Comparison of ENCODE assay signal across 19 mouse cellular contexts in genomic region chr1:80703279-80703678, GRCm38 (mm10). TPM values are rescaled to one million over a fixed set of nuclear protein-coding genes. Genes with fewer than 3 reads are reported as not detected.
DNase-seq lines count a peak whose midpoint lies in the region; ATAC-seq lines count a peak whose summit lies in the region.
"Had no signal": no experiment of that assay in that cellular context is flagged by ENCODE, and none has a peak within 500 bp of the region (broad histone marks: within the 10 kb centered on the region; RNA-seq: fewer than 3 reads in every experiment).

No protein-coding gene starts in this region.

- no peaks in the 10 kb centered on the region for H3K27me3 ChIP-seq in splenic B cell, adult 2 months (ENCODE audit: control insufficient read depth, insufficient read depth, low read length, poor library complexity, severe bottlenecking)
- H3K27me3 ChIP-seq in hindbrain, embryonic 10.5 days (ENCODE audit: insufficient read depth, poor library complexity, severe bottlenecking), result no peaks in the 10 kb centered on the region
- H3K27me3 ChIP-seq: embryonic facial prominence, embryonic 13.5 days; forebrain, embryonic 12.5 days; heart, embryonic 15.5 days; hindbrain, embryonic 15.5 days had no signal

- no peak overlapping the region for H3K27ac ChIP-seq in hindbrain, embryonic 10.5 days
- H3K27ac ChIP-seq: embryonic facial prominence, embryonic 13.5 days; forebrain, embryonic 12.5 days; heart, adult 2 months; heart, embryonic 15.5 days; hindbrain, embryonic 15.5 days had no signal

- ATAC-seq in activated CD4-positive, CD25-positive, alpha-beta regulatory T cell, adult 4 months, result peak; percentile 86
- peak; percentile 35 for ATAC-seq in megakaryocyte, adult 5-6 weeks (ENCODE audit: poor library complexity, severe bottlenecking)
- ATAC-seq: forebrain, embryonic 16.5 days had no signal

- WGBS in hindbrain, embryonic 10.5 days, result 93% methylated on average over 1 of the region's 1 CpGs

- H3K4me1 ChIP-seq in hindbrain, embryonic 10.5 days (replicated peaks), result no peaks in the 10 kb centered on the region
- H3K4me1 ChIP-seq: embryonic facial prominence, embryonic 13.5 days; forebrain, embryonic 12.5 days; heart, embryonic 15.5 days; hindbrain, embryonic 15.5 days had no signal

- peak; percentile 53 for DNase-seq in CD4-positive, CD25-positive, alpha-beta regulatory T cell, adult 2 months (ENCODE audit: low read depth, low spot score)
- DNase-seq in splenic B cell, adult 2 months (ENCODE audit: low read depth, low spot score), result peak; percentile 44
- DNase-seq in yolk sac, embryonic 10.5 days (ENCODE audit: low spot score), result no peak
- DNase-seq in hindbrain, embryonic 10.5 days (ENCODE audit: low spot score), result no peak
- no peak for DNase-seq in layer of hippocampus, adult 8-10 months (ENCODE audit: low spot score in 2 of 2)
- DNase-seq: adrenal gland, adult 2 months; adrenal gland, postnatal 25 days; cerebellum, adult 2 months; cerebellum, postnatal 14 days; gastrocnemius, postnatal 14 days; heart, adult 2 months; heart, postnatal 14 days had no signal

- no peaks in the 10 kb centered on the region for H3K9me3 ChIP-seq in hindbrain, embryonic 10.5 days
- H3K9me3 ChIP-seq: embryonic facial prominence, embryonic 13.5 days; forebrain, embryonic 12.5 days; heart, embryonic 15.5 days; hindbrain, embryonic 15.5 days had no signal

- no peak overlapping the region for H3K4me3 ChIP-seq in hindbrain, embryonic 10.5 days
- H3K4me3 ChIP-seq: embryonic facial prominence, embryonic 13.5 days; forebrain, embryonic 12.5 days; heart, adult 2 months; heart, embryonic 15.5 days; hindbrain, embryonic 15.5 days had no signal

- no peaks in the 10 kb centered on the region for H3K36me3 ChIP-seq in splenic B cell, adult 2 months (ENCODE audit: control insufficient read depth, insufficient read depth, low read length, poor library complexity, severe bottlenecking)
- H3K36me3 ChIP-seq in hindbrain, embryonic 10.5 days, result no peaks in the 10 kb centered on the region
- H3K36me3 ChIP-seq: embryonic facial prominence, embryonic 13.5 days; forebrain, embryonic 12.5 days; heart, embryonic 15.5 days; hindbrain, embryonic 15.5 days had no signal

RNA-seq across cellular contexts. Expression of gene Dock10, which starts 55.0 kb away (rescaled TPM):
- polyA plus RNA-seq in activated CD4-positive, CD25-positive, alpha-beta regulatory T cell, adult 4 months (2017; shearing (Covaris generic)), result 100 to 1,000 TPM in 1 of 2 experiments, 10 to 100 TPM in 1; 93.0 to 114 TPM
- total RNA-seq in megakaryocyte, adult 5-6 weeks (2015), result 168 and 183 TPM in 2 replicates
- total RNA-seq in megakaryocyte, adult 5-6 weeks (2017), result 149 and 166 TPM in 2 replicates
- polyA plus RNA-seq in hindbrain, embryonic 10.5 days (2016; fragmentation: Nextera tagmentation; extraction: Ambion mirVana), result 3.1 and 3.3 TPM in 2 replicates
- total RNA-seq in layer of hippocampus, adult 8-10 months (2022), result 10 to 100 TPM; 76.7 to 93.2 (median 85.1) TPM

Comparison
In these comparisons a context has a peak if more than half of its experiments do, and no peak if none do; other contexts are left out.
1. DNase-seq: peak in CD4-positive, CD25-positive, alpha-beta regulatory T cell, adult 2 months (single experiment) and splenic B cell, adult 2 months (single experiment); none in yolk sac, embryonic 10.5 days (single experiment), hindbrain, embryonic 10.5 days (single experiment) and layer of hippocampus, adult 8-10 months (0 of 2).